8 mouse cellular contexts compared by ENCODE assay signal in the genomic region with DNA sequence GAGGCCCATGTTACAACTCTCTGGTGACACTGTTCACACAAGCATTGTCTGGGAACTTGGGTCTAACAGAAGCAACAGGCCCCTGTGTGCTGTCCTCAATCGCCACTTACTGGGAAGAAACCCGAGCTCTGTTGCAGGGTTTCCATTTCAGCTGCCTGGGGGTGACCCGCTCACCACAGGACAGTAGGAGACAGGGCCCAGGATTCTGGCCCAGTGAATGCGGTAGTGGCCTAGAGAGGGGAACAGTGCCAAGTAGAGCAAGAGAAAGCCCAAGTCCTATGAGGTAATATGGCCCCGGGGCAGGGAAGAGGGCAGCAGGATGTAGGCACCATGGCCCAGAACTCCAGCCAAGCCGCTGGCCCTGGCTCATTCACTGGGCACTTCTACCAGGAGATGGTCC. TPM values are rescaled to one million over a fixed set of nuclear protein-coding genes. Genes with fewer than 3 reads are reported as not detected.
DNase-seq lines count a peak whose midpoint lies in the region; TF ChIP-seq lines count a peak whose summit lies in the region.

No protein-coding gene starts in this region.

- intact Hi-C loops in heart, adult 2 months (cut with DNase I), result loop anchor here (5.0 kb wide), 1 partner anchor 49 kb away; no protein-coding TSS in a partner anchor

- no peak for TF ChIP-seq EP300 in heart, adult 2 months (IDR thresholded peaks at IDR 0.05; ENCODE audit: insufficient read depth, low read depth, low read length)

- no peak overlapping the region for H3K4me3 ChIP-seq in heart, adult 2 months

- H3K27me3 ChIP-seq in heart, adult 2 months (ENCODE audit: control insufficient read depth, insufficient read depth, low read length), result no peaks in the 10 kb centered on the region

- H3K27ac ChIP-seq in heart, adult 2 months, result peak overlapping the region; percentile 52

- DNase-seq in cerebellum, adult 9-11 months, result peak; percentile 41
- no peak for DNase-seq in cerebellum, adult 11 months
- DNase-seq in 3T3-L1 (ENCODE audit: low read depth, low spot score) (peak; percentile 95), MN1 (ENCODE audit: low spot score) (no peak)
- peak; percentile 43 to 59 for DNase-seq in heart, adult 2 months
- DNase-seq in kidney, postnatal 36 days, result peak; percentile 36 to 38
- no peak for DNase-seq in left cerebral cortex, adult 9 months (ENCODE audit: low spot score in 2 of 2)
- no peak for DNase-seq in cerebellum, adult 8-10 months

- H3K36me3 ChIP-seq in heart, adult 2 months (ENCODE audit: control insufficient read depth, insufficient read depth, low read length), result no peaks in the 10 kb centered on the region; the same call in 1 of the 2 replicates

- H3K79me2 ChIP-seq in heart, adult 2 months (replicated peaks; ENCODE audit: control insufficient read depth, insufficient read depth, low read length), result no peaks in the 10 kb centered on the region; the same call in 1 of the 2 replicates

- WGBS in heart, adult 2 months, result 53% methylated on average over 6 of the region's 6 CpGs

- peaks cover 29% of the 10 kb centered on the region for H3K4me1 ChIP-seq in heart, adult 2 months (ENCODE audit: control insufficient read depth, insufficient read depth, low read length)

- TF ChIP-seq CTCF in heart, adult 2 months (IDR thresholded peaks at IDR 0.05), result no peak

- TF ChIP-seq POLR2A in heart, adult 2 months (IDR thresholded peaks at IDR 0.05; ENCODE audit: insufficient read depth, low read depth, low read length), result no peak

- no peak overlapping the region for H3K9ac ChIP-seq in heart, adult 2 months (ENCODE audit: low read depth, low read length)

RNA-seq across cellular contexts. Expression of a gene that starts 11.4 kb away (rescaled TPM):
- 1 to 10 TPM; 7.0 to 8.0 TPM for total RNA-seq in heart, adult 2 months (2021)
- polyA plus RNA-seq in heart, adult 2 months (2012; rRNA removed), result 6.2 and 9.8 TPM in 2 replicates

RNA-seq across cellular contexts. Expression of a gene that starts 19.1 kb away (rescaled TPM):
- not detected for total RNA-seq in heart, adult 2 months (2021)
- polyA plus RNA-seq in heart, adult 2 months (2012; rRNA removed), result not detected in 2 replicates

RNA-seq across cellular contexts. Expression of a gene that starts 40.3 kb away (rescaled TPM):
- total RNA-seq in heart, adult 2 months (2021), result 10 to 100 TPM; 21.0 to 24.6 TPM
- 32.5 and 44.8 TPM in 2 replicates for polyA plus RNA-seq in heart, adult 2 months (2012; rRNA removed)

Comparison
In these comparisons a context has a peak if more than half of its experiments do, and no peak if none do; other contexts are left out.
1. DNase-seq: peak in cerebellum, adult 9-11 months (single experiment), 3T3-L1 (single experiment), heart, adult 2 months (2 of 2) and kidney, postnatal 36 days (2 of 2); none in cerebellum, adult 11 months (single experiment), MN1 (single experiment), left cerebral cortex, adult 9 months (0 of 2) and cerebellum, adult 8-10 months (single experiment).